Mouse (Mus musculus) frontal cortex, adult 2 months (tissue): ENCODE data around the gene Gnpda2. TPM values are rescaled to one million over a fixed set of nuclear protein-coding genes. Genes with fewer than 3 reads are reported as not detected.

Experiments
- DNase-seq, 2 experiments: peaks; one replicate each; pipeline ENCODE4 v3.0.0; 2022; ENCODE audit warnings: low spot score in 1 of 2; ENCODE audit errors: extremely low spot score in 1 of 2
- polyA plus RNA-seq: library from polyadenylated mRNA; depleted of rRNA; stranded (reverse); fragments of >200 nt; gene quantifications from 2 replicates; pipeline ENCODE4 v1.2.3, GENCODE M21; 2012; rRNA removed

Gene Gnpda2
- 24.5 and 26.4 TPM in 2 replicates for polyA plus RNA-seq

GRCm38 (mm10) chr5:69591640-69592461, at the start of gene Gnpda2:
Gnpda2 (minus strand) TSS chr5:69592340.
- peak; percentile 74 to 90 for DNase-seq

DNA sequence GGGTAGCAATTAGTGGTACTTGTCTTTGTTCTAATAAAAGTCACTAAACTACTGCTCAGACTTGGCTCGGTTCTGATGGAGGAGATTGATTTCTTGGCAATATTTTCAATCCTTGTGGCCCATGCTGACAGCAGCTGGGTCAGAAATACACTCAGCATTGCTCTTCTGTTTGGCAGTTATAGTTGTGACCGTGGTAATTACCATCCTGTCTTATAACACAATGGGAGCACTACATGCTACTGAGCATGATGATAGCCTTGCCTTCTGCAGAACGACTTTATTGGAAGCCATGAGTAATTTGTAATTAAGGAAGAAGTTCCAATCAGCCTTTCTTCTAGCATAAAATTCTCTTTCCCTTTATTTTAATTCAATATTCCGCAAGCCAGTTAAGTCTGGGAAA, 42.6 kb upstream of the Gnpda2 start:
- no peak for DNase-seq

DNA sequence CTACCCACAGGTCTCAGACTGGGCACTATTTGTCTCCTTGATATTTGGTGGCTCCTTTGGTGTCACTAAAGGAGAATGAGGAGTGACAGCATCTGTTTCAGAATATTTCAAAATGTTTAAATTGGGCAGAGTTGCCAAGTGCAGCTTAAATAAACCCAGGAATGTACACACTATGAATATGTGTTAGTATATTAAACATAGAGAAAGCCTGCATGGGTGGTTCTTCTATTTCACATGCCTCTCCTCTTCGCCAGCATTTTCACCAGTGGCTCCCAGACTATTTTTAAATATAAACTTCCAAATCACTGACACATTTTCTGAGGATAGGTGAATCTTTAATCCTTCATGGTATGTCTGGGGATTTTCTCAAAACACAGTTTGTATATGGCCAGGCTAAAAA, 28.8 kb upstream of the Gnpda2 start:
- peak in 1 of 2 experiments; percentile 11 for DNase-seq

- DNase-seq: peak in 1 of 2 experiments; percentile 75
Measured at GRCm38 (mm10) chr5:69613209-69613796, 21.2 kb upstream of the Gnpda2 start.

GRCm38 (mm10) chr5:69601027-69601426, 8.9 kb upstream of the Gnpda2 start:
- peak in 1 of 2 experiments; percentile 52 for DNase-seq

DNA sequence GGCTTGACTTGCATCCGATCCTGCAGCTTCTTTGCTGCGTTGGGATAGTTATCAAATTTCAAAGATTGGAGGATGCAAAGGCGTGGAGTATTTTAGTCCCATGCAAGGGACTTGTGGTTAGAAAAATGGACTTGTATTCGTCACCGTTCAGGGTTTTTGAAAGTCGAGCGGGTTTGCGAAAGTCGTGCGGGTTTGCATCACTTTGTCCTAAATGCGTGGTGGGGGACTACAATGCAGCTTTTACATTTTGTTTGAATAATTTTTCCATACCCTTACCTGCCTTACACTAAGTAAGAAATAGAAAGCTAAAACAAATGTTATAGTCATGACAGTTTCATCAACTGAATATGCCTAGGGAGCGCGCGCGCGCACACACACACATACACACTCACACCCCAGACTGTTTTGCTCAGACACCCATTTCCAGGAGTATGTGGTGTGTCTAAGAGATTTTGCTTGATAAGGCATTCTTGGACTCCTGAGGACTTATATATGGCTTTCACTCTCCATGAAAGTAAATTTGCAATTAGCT, 34.7 kb downstream of the Gnpda2 start:
- DNase-seq: no peak

- DNase-seq: peak; percentile 85 to 97
Measured at GRCm38 (mm10) chr5:69556628-69557403, 35.3 kb downstream of the Gnpda2 start, which contains the start of gene Guf1. Guf1 (plus strand) TSS chr5:69556923.

DNA sequence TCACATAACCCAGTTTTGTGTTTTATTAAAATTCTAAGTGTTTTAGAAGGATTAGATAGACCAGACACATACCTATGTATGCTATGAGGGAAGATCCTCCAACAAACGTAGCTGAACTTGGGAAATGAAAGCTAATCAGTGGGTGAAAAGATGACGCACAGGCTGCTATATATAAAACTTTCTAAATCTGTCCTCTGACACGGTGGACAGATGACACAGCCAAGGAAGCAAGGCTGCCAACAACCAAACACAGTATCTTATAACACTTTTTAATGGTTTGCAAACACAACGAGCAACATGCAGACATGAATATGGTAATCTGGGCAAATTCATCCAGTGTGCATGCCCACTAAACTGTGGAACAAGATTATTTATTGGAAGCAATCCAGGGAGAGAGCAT, 49.7 kb downstream of the Gnpda2 start, which contains the start of gene Yipf7:
Yipf7 (minus strand) TSS at position 160 of the 400 bp plus-strand sequence.
- peak in 1 of 2 experiments; percentile 54 for DNase-seq

- no peak for DNase-seq
Measured at GRCm38 (mm10) chr5:69541680-69542079, 50.5 kb downstream of the Gnpda2 start.

DNA sequence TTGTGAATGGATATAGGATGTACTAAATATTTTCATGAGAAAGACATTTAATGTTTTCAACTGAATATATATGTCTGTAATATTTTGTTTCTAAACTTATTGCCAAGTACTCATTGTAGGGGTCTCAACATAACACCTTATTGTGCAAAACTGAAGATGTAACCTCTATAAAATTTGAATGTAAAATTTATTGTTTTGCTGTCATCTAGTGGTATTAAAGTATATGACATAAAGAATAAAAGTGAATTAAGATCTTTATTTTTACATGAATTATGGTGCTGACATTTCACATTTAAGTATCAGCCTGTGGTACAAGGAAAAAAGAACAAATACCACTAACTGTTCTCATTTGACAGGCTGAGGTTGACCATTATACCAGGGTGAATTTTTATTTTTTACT, 68.2 kb downstream of the Gnpda2 start:
- no peak for DNase-seq

Other genes starting within 250 kb of the Gnpda2 start
- 0.14 and 0.17 TPM in 2 replicates for gene Yipf7, start 49.7 kb downstream of the Gnpda2 start, polyA plus RNA-seq
- 38.3 and 46.8 TPM in 2 replicates for gene Guf1, start 35.4 kb downstream of the Gnpda2 start, polyA plus RNA-seq